Comparison of ENCODE assay signal across 28 mouse cellular contexts in the genomic region with DNA sequence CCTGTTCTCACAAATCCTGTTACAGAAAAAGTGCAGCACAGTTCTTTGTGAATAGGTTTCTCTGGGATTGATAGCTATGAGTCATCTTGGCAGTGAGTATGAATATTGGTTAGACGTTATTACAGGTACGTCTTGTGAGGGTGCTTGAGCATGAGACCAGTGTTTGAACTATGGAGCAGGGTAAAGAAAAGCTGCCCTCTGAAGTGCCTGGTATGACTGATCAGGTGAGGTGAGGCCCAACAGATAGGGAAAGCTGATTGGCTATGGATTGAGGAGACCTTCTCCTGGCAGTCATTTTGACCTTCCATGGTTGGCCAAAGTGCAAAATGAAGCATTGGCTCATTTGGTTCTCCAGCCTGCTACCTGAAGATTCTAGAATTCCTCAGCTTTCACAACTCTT.
DNase-seq lines count a peak whose midpoint lies in the region; ATAC-seq lines count a peak whose summit lies in the region.
"Had no signal": no experiment of that assay in that cellular context is flagged by ENCODE, and none has a peak within 500 bp of the region (broad histone marks: within the 10 kb centered on the region; RNA-seq: fewer than 3 reads in every experiment).

No protein-coding gene starts in this region.

- no peak overlapping the region for H3K9ac ChIP-seq in lung, embryonic 16.5 days (ENCODE audit: low read length)
- H3K9ac ChIP-seq: embryonic facial prominence, embryonic 13.5 days; embryonic facial prominence, embryonic 15.5 days; forebrain, embryonic 12.5 days had no signal

- H3K4me1 ChIP-seq in lung, embryonic 16.5 days (replicated peaks; ENCODE audit: control insufficient read depth, insufficient read depth, low read length), result no peaks in the 10 kb centered on the region
- H3K4me1 ChIP-seq: embryonic facial prominence, embryonic 13.5 days; embryonic facial prominence, embryonic 15.5 days; forebrain, embryonic 10.5 days; forebrain, embryonic 12.5 days had no signal

- no peaks in the 10 kb centered on the region for H3K9me3 ChIP-seq in lung, embryonic 16.5 days (ENCODE audit: control insufficient read depth, low read length)
- H3K9me3 ChIP-seq: embryonic facial prominence, embryonic 13.5 days; embryonic facial prominence, embryonic 15.5 days; forebrain, embryonic 10.5 days; forebrain, embryonic 12.5 days; G1E had no signal

- H3K4me3 ChIP-seq in lung, embryonic 16.5 days (ENCODE audit: low read length), result no peak overlapping the region
- H3K4me3 ChIP-seq: embryonic facial prominence, embryonic 13.5 days; embryonic facial prominence, embryonic 15.5 days; erythroblast, embryonic 14.5 days; forebrain, embryonic 10.5 days; forebrain, embryonic 12.5 days had no signal

- no peaks in the 10 kb centered on the region for H3K27me3 ChIP-seq in lung, embryonic 16.5 days (ENCODE audit: control insufficient read depth, insufficient read depth, low read depth, low read length)
- H3K27me3 ChIP-seq: CH12.LX; embryonic facial prominence, embryonic 13.5 days; embryonic facial prominence, embryonic 15.5 days; forebrain, embryonic 12.5 days; Patski had no signal

- DNase-seq in heart, adult 11 months, result peak; percentile 52
- DNase-seq in heart, adult 18-20 months, result no peak
- DNase-seq in lung, postnatal 14 days, result no peak
- peak; percentile 30 for DNase-seq in lung, postnatal 25 days (ENCODE audit: low spot score)
- DNase-seq in embryo, embryonic 10 days (ENCODE audit: low spot score), result no peak
- DNase-seq: adrenal gland, adult 8-10 months; adrenal gland, postnatal 14 days; adrenal gland, postnatal 36 days; B cell, adult 2 months; cerebellum, adult 11-12 months; cerebellum, adult 2 months; cerebellum, adult 9-10 months; cerebellum, postnatal 10 days; cerebellum, postnatal 25 days; embryo, embryonic 11 days had no signal

- no peak overlapping the region for H3K27ac ChIP-seq in lung, embryonic 16.5 days (ENCODE audit: low read length)
- H3K27ac ChIP-seq: embryonic facial prominence, embryonic 13.5 days; embryonic facial prominence, embryonic 15.5 days; forebrain, embryonic 10.5 days; forebrain, embryonic 12.5 days had no signal

- no peak overlapping the region for H3K4me2 ChIP-seq in lung, embryonic 16.5 days (ENCODE audit: low read depth, low read length)
- H3K4me2 ChIP-seq: embryonic facial prominence, embryonic 13.5 days; embryonic facial prominence, embryonic 15.5 days; forebrain, embryonic 12.5 days had no signal

- no peaks in the 10 kb centered on the region for H3K36me3 ChIP-seq in lung, embryonic 16.5 days (ENCODE audit: control insufficient read depth, insufficient read depth, low read length)
- H3K36me3 ChIP-seq: embryonic facial prominence, embryonic 13.5 days; embryonic facial prominence, embryonic 15.5 days; forebrain, embryonic 10.5 days; forebrain, embryonic 12.5 days; G1E had no signal

- ATAC-seq in lung, embryonic 16.5 days (ENCODE audit: low read depth), result peak; percentile 66
- ATAC-seq: activated CD4-positive, CD25-positive, alpha-beta regulatory T cell, adult 4 months; CD4-positive, CD25-positive, alpha-beta regulatory T cell, adult 4 months; forebrain, embryonic 14.5 days; forebrain, embryonic 16.5 days; Patski had no signal

- WGBS in lung, embryonic 16.5 days, result 68% methylated on average over 2 of the region's 2 CpGs

Comparison
In these comparisons a context has a peak if more than half of its experiments do, and no peak if none do; other contexts are left out.
1. DNase-seq: peak in heart, adult 11 months (single experiment) and lung, postnatal 25 days (single experiment); none in heart, adult 18-20 months (0 of 2), lung, postnatal 14 days (single experiment) and embryo, embryonic 10 days (single experiment).